Mouse (Mus musculus): ENCODE measurements around the gene Lpxn. TPM values are rescaled to one million over a fixed set of nuclear protein-coding genes. Genes with fewer than 3 reads are reported as not detected.

Gene Lpxn
- polyA plus RNA-seq, 1 experiment: 0.11 TPM

GRCm38 (mm10) chr19:12830823-12831430, 34.9 kb downstream of the Lpxn start:
- no peaks in the 10 kb centered on the region for H3K27me3 ChIP-seq (ENCODE audit: control insufficient read depth, insufficient read depth, insufficient read length)
- H3K36me3 ChIP-seq (ENCODE audit: control insufficient read depth, insufficient read depth): no peaks in the 10 kb centered on the region
- no peaks in the 10 kb centered on the region for H3K79me2 ChIP-seq (ENCODE audit: control insufficient read depth, insufficient read depth)
- no peak overlapping the region for H3K4me3 ChIP-seq (ENCODE audit: insufficient read depth, poor library complexity, severe bottlenecking)
- TF ChIP-seq MYOG (IDR thresholded peaks at IDR 0.05; ENCODE audit: control insufficient read depth, extremely low read depth, insufficient read length) (no peak), MYOD1 (IDR thresholded peaks at IDR 0.05; ENCODE audit: control insufficient read depth, insufficient read length, low read depth) (no peak), CEBPB (IDR thresholded peaks at IDR 0.05; ENCODE audit: low read depth) (no peak), CTCF (IDR thresholded peaks at IDR 0.05; ENCODE audit: control insufficient read depth, insufficient read depth, insufficient read length) (no peak), USF1 (IDR thresholded peaks at IDR 0.05; ENCODE audit: low read depth) (no peak), FOSL1 (IDR thresholded peaks at IDR 0.05; ENCODE audit: insufficient read depth, low read length, poor library complexity, severe bottlenecking) (no peak), MAX (IDR thresholded peaks at IDR 0.05) (no peak)
- no peaks in the 10 kb centered on the region for H3K79me3 ChIP-seq (ENCODE audit: low read depth)
- no peak overlapping the region for H3ac ChIP-seq (ENCODE audit: control insufficient read depth, insufficient read length, low read depth)

GRCm38 (mm10) chr19:12831559-12831958, 35.6 kb downstream of the Lpxn start:
- Histone ChIP-seq H3ac (ENCODE audit: control insufficient read depth, insufficient read length, low read depth) (no peak overlapping the region), H3K27me3 (ENCODE audit: control insufficient read depth, insufficient read depth, insufficient read length) (no peaks in the 10 kb centered on the region), H3K4me3 (ENCODE audit: insufficient read depth, poor library complexity, severe bottlenecking) (no peak overlapping the region), H3K79me2 (ENCODE audit: control insufficient read depth, insufficient read depth) (no peaks in the 10 kb centered on the region), H3K79me3 (ENCODE audit: low read depth) (no peaks in the 10 kb centered on the region), H3K36me3 (ENCODE audit: control insufficient read depth, insufficient read depth) (no peaks in the 10 kb centered on the region)
- TF ChIP-seq USF1 (IDR thresholded peaks at IDR 0.05; ENCODE audit: low read depth) (no peak), MYOD1 (IDR thresholded peaks at IDR 0.05; ENCODE audit: control insufficient read depth, insufficient read length, low read depth) (no peak), CEBPB (IDR thresholded peaks at IDR 0.05; ENCODE audit: low read depth) (no peak), MAX (IDR thresholded peaks at IDR 0.05) (no peak), MYOG (IDR thresholded peaks at IDR 0.05; ENCODE audit: control insufficient read depth, extremely low read depth, insufficient read length) (no peak)

- Histone ChIP-seq H3ac (ENCODE audit: control insufficient read depth, insufficient read length, low read depth) (no peak overlapping the region), H3K79me2 (ENCODE audit: control insufficient read depth, insufficient read depth) (no peaks in the 10 kb centered on the region), H3K27me3 (ENCODE audit: control insufficient read depth, insufficient read depth, insufficient read length) (no peaks in the 10 kb centered on the region), H3K36me3 (ENCODE audit: control insufficient read depth, insufficient read depth) (no peaks in the 10 kb centered on the region), H3K4me3 (ENCODE audit: insufficient read depth, poor library complexity, severe bottlenecking) (no peak overlapping the region), H3K79me3 (ENCODE audit: low read depth) (no peaks in the 10 kb centered on the region)
- TF ChIP-seq USF1 (IDR thresholded peaks at IDR 0.05; ENCODE audit: low read depth) (peak; percentile 48), CTCF (IDR thresholded peaks at IDR 0.05; ENCODE audit: control insufficient read depth, insufficient read depth, insufficient read length) (no peak), CEBPB (IDR thresholded peaks at IDR 0.05; ENCODE audit: low read depth) (peak; percentile 12), MAX (IDR thresholded peaks at IDR 0.05) (no peak), MYOD1 (IDR thresholded peaks at IDR 0.05; ENCODE audit: control insufficient read depth, insufficient read length, low read depth) (peak; percentile 44), MYOG (IDR thresholded peaks at IDR 0.05; ENCODE audit: control insufficient read depth, extremely low read depth, insufficient read length) (no peak), FOSL1 (IDR thresholded peaks at IDR 0.05; ENCODE audit: insufficient read depth, low read length, poor library complexity, severe bottlenecking) (peak; percentile 64)
Measured at GRCm38 (mm10) chr19:12833625-12834024, 37.6 kb downstream of the Lpxn start.

- H3ac ChIP-seq (ENCODE audit: control insufficient read depth, insufficient read length, low read depth): no peak overlapping the region
- H3K27me3 ChIP-seq (ENCODE audit: control insufficient read depth, insufficient read depth, insufficient read length): no peaks in the 10 kb centered on the region
- no peak overlapping the region for H3K4me3 ChIP-seq (ENCODE audit: insufficient read depth, poor library complexity, severe bottlenecking)
- H3K79me2 ChIP-seq (ENCODE audit: control insufficient read depth, insufficient read depth): no peaks in the 10 kb centered on the region
- no peaks in the 10 kb centered on the region for H3K36me3 ChIP-seq (ENCODE audit: control insufficient read depth, insufficient read depth)
- H3K79me3 ChIP-seq (ENCODE audit: low read depth): no peaks in the 10 kb centered on the region
- TF ChIP-seq MYOG (IDR thresholded peaks at IDR 0.05; ENCODE audit: control insufficient read depth, extremely low read depth, insufficient read length): no peak
- no peak for TF ChIP-seq CTCF (IDR thresholded peaks at IDR 0.05; ENCODE audit: control insufficient read depth, insufficient read depth, insufficient read length)
- TF ChIP-seq USF1 (IDR thresholded peaks at IDR 0.05; ENCODE audit: low read depth): no peak
Measured at GRCm38 (mm10) chr19:12838507-12838906, 42.5 kb downstream of the Lpxn start.

- Histone ChIP-seq H3K4me3 (ENCODE audit: insufficient read depth, poor library complexity, severe bottlenecking) (no peak within 1 kb of the TSS), H3ac (ENCODE audit: control insufficient read depth, insufficient read length, low read depth) (no peak within 1 kb of the TSS), H3K36me3 (ENCODE audit: control insufficient read depth, insufficient read depth) (no peaks in the 10 kb centered on the region), H3K79me3 (ENCODE audit: low read depth) (no peaks in the 10 kb centered on the region), H3K79me2 (ENCODE audit: control insufficient read depth, insufficient read depth) (no peaks in the 10 kb centered on the region), H3K27me3 (ENCODE audit: control insufficient read depth, insufficient read depth, insufficient read length) (no peaks in the 10 kb centered on the region)
- TF ChIP-seq FOSL1 (IDR thresholded peaks at IDR 0.05; ENCODE audit: insufficient read depth, low read length, poor library complexity, severe bottlenecking) (no peak), MAX (IDR thresholded peaks at IDR 0.05) (no peak), MYOG (IDR thresholded peaks at IDR 0.05; ENCODE audit: control insufficient read depth, extremely low read depth, insufficient read length) (no peak), CTCF (IDR thresholded peaks at IDR 0.05; ENCODE audit: control insufficient read depth, insufficient read depth, insufficient read length) (no peak), MYOD1 (IDR thresholded peaks at IDR 0.05; ENCODE audit: control insufficient read depth, insufficient read length, low read depth) (no peak), CEBPB (IDR thresholded peaks at IDR 0.05; ENCODE audit: low read depth) (no peak)
Measured at GRCm38 (mm10) chr19:12846382-12846781, 50.4 kb downstream of the Lpxn start, which contains the start of gene Gm5244. Gm5244 (plus strand) TSS chr19:12846682.

GRCm38 (mm10) chr19:12856983-12857382, 61.0 kb downstream of the Lpxn start, which contains the start of gene Olfr1444:
Olfr1444 (plus strand) TSS chr19:12857283.
- TF ChIP-seq FOSL1 (IDR thresholded peaks at IDR 0.05; ENCODE audit: insufficient read depth, low read length, poor library complexity, severe bottlenecking) (no peak), MAX (IDR thresholded peaks at IDR 0.05) (no peak), CEBPB (IDR thresholded peaks at IDR 0.05; ENCODE audit: low read depth) (no peak), CTCF (IDR thresholded peaks at IDR 0.05; ENCODE audit: control insufficient read depth, insufficient read depth, insufficient read length) (no peak), USF1 (IDR thresholded peaks at IDR 0.05; ENCODE audit: low read depth) (no peak), MYOG (IDR thresholded peaks at IDR 0.05; ENCODE audit: control insufficient read depth, extremely low read depth, insufficient read length) (no peak), MYOD1 (IDR thresholded peaks at IDR 0.05; ENCODE audit: control insufficient read depth, insufficient read length, low read depth) (no peak)
- H3K79me3 ChIP-seq (ENCODE audit: low read depth): no peaks in the 10 kb centered on the region
- H3K4me3 ChIP-seq (ENCODE audit: insufficient read depth, poor library complexity, severe bottlenecking): no peak within 1 kb of the TSS
- no peaks in the 10 kb centered on the region for H3K36me3 ChIP-seq (ENCODE audit: control insufficient read depth, insufficient read depth)
- H3K27me3 ChIP-seq (ENCODE audit: control insufficient read depth, insufficient read depth, insufficient read length): no peaks in the 10 kb centered on the region
- no peaks in the 10 kb centered on the region for H3K79me2 ChIP-seq (ENCODE audit: control insufficient read depth, insufficient read depth)
- H3ac ChIP-seq (ENCODE audit: control insufficient read depth, insufficient read length, low read depth): no peak within 1 kb of the TSS

Data from C2C12 (cell line).